Mouse (Mus musculus): ENCODE data around the gene Dlgap4.

DNA sequence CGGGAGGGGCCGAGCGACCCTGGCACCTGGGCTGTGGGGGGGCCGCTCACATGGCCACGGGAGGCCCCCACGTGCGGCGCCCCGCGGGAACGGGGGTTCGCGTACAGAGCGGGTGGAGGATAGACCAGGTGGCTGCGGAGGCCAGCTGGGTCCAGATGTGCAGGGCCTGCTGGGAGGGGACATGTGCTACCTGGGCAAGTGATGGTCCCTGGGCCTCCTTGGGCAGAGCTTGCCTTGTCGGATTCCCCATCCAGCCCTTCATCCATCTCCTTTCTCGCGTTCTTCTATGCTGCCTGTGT, 702 bp downstream of the Dlgap4 start:
- TF ChIP-seq CTCF (IDR thresholded peaks at IDR 0.05; ENCODE audit: control insufficient read depth, insufficient read depth, low read length) (no peak), POLR2A (IDR thresholded peaks at IDR 0.05; ENCODE audit: borderline replicate concordance, control insufficient read depth, low read depth, low read length) (no peak)

All from bone marrow, adult 2 months (tissue).